Mouse (Mus musculus): ENCODE results near the gene Lrrc3b.

The Lrrc3b gene

DNA sequence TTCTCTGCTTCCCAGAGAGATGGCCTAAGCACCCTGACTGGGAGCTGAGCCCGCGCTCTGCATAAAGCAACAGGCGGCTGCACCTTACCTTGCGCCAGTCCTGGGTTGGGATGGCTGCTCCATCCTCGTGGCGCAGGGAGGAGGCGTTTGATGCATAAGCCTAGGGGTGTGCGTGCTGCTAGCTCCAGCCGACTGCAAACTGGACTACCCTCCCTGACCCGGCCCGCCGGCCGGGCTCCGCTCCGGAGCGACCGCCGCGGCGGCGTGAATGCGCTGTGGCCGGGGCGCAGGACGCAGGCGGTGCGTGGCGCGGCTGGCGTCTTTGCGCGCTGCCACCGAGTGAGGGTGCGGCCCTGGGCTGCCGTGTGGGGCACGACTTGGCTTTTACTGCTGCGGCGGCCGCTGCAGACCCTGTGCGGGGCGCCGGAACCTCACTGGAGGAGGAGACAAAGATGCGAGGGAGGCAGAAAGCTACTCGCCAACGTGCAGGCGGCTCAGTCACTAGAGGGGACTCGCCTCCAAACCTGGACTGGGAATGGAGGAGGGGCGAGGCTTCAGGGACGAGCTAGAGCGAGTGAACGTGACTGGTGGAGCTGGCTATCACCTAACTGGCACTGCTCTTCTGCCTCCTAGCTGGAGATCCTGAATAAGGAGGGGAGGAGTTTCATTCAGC, at the start of gene Lrrc3b:
Lrrc3b (minus strand) TSS at position 503 of the 673 bp plus-strand sequence.
- DNase-seq = peak; percentile 90

GRCm38 (mm10) chr14:15477668-15478067, 38.9 kb upstream of the Lrrc3b start:
- DNase-seq = no peak

GRCm38 (mm10) chr14:15438096-15438484, 697 bp downstream of the Lrrc3b start:
- DNase-seq = peak; percentile 61 to 65

DNA sequence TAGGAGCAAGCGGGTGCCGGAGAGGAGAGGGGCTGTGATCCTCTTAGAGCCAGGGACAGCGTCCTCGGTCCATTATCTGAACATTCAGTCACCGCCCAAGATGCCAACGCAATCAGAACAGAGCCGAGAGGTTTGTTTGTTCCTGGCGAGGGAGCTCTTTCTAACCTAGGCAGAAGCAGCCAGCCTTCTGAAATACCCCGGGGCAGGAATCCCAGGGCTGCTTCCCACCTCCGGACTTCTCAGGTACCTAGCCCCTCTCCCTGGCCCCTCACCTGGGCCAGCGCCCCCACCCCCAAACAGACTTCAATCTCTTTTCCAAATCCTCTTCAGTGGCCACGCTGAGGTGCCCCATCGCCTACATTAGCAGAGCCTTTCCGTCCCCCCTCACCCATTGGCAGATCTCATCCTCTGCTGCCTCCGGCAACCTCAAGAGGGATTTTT, 1.3 kb downstream of the Lrrc3b start:
- DNase-seq = peak; percentile 69 to 75

- no peak for DNase-seq
Observed at GRCm38 (mm10) chr14:15437046-15437445, 1.7 kb downstream of the Lrrc3b start.

DNA sequence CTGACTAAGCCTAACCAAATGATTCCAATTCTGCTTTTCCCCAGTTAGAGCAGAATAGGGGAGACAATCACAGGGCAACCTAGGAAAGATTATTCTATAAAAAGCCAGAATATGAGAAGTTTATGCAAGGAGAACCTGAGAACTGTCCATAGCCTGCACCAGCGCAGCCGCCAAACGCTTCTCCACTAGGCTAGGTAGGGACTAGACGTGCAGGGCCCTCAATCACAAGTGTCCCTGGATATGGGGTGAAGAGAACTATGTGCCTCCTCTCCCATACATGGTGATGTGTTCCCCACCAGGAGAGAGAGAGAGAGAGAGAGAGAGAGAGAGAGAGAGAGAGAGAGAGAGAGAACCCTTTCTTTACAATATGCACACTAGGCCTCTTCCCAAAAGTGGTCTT, 2.2 kb downstream of the Lrrc3b start:
- peak; percentile 26 to 29 for DNase-seq

- DNase-seq = no peak
Observed at GRCm38 (mm10) chr14:15432396-15432795, 6.4 kb downstream of the Lrrc3b start.

DNA sequence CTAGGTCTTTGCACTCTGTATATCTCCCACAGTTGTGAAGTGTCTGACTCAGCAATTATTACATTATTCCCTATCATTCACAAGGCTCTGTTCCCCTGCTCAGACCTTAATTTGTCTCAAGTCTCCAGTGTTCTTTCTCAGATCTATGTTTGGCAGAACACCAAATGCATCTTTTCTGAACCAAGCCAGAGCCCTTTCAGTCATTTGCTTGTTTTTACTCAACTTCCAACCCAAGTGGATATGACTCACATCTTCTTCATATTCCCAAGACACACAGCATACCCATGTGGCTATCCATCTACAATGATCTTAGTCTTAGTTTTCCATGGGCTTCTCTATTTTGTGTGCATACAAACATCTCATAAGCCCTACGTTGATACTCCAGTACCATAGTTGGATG, 17.2 kb downstream of the Lrrc3b start:
- no peak for DNase-seq

GRCm38 (mm10) chr14:15410686-15411534, 27.9 kb downstream of the Lrrc3b start:
- peak; percentile 33 to 50 for DNase-seq

DNA sequence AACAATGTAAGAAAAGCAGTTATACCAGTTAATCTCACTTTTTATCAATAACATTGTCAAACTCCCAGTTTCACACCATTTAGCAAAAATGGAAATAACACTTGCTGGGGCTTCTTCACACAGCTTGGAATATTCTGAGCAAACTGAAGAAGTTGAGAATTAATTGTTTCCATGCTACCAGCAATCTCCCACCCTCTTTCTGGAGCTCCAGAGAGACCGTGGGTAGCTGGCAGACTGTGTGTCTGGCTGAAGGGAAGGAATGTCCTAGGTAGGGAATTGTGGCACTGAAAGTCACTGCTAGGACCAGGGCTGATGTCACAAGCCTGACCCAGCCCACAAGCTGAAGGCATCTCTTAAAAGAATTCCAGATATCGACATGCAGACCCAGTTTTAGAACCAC, 53.3 kb downstream of the Lrrc3b start:
- no peak for DNase-seq

DNA sequence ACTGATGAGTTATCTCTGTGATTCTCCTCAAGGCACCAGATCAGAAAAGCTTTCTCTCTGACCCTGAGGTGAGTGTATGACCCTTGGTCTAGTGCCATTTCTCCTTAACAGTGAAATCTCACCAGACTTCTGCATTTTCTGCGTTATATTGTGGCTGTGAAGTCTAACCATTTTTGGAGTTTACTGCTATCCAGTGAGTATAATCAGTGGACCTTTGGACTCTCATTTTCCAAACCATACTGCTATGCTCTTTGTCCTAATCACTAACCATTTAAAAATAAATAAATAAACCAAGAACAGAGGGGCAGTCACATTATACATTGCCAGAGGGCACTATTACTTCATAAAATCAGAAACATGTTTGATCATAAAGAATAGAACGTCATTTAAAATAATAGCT, 53.8 kb downstream of the Lrrc3b start:
- no peak for DNase-seq

- no peak for DNase-seq
Observed at GRCm38 (mm10) chr14:15384532-15384931, 54.3 kb downstream of the Lrrc3b start.

DNA sequence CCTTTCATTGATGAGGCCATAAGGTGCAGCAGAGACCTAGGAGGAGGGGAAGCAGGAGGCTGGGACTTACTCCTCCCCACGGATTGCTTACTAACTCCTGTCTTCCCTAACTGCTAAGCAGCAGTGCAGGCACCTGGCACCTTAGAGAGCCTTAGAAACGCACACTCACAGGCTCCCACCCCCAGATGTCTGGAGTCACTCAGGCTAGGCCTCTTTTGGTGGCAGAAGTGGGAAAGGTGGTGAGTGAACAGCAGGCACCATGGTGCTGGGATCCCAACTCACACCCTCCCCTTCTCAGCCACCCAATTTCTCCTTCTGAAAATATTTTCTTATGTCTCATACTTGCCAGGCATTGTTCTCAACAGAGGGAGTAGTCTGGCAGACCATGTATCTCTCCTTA, 55.7 kb downstream of the Lrrc3b start:
- DNase-seq = no peak

DNA sequence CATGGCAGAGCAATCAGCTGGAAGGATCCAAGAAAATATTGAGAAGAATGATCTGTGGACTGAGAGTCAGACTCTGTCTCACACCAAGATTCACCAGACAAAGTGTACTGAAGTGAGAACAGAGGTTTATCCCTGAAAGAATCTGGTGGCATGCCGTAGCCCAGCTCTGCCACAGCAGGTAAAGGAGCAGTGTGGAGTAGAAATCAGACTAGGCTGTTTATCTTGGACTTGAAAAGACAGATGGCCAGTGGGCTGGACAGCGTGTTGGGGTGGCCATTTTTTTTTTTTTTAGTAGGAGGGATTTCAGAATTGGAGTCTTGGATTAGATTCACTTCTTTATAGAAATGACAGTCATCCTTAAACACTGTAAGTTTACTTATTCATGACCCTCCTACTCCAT, 61.4 kb downstream of the Lrrc3b start:
- no peak for DNase-seq

DNA sequence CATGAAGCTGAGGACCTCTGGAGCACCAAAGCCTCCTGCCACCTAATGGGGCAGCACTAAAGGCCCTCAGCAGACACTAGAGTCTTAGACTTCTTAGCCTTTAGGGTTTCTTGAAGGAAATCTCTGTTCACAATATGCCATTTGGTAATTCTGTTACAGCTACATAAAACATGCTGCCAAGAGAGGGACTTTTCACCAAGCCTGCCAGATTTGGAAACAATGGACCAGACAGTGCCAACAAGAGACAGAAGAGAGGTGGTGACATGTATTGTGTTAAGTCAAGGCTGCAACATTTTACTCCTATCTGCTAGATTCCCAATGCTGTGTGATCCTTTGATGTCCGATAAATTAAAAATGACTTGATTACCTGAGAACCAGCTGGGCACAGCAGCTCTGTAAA, 62.0 kb downstream of the Lrrc3b start:
- DNase-seq = no peak

- DNase-seq = no peak
Observed at GRCm38 (mm10) chr14:15374271-15374670, 64.5 kb downstream of the Lrrc3b start.

DNA sequence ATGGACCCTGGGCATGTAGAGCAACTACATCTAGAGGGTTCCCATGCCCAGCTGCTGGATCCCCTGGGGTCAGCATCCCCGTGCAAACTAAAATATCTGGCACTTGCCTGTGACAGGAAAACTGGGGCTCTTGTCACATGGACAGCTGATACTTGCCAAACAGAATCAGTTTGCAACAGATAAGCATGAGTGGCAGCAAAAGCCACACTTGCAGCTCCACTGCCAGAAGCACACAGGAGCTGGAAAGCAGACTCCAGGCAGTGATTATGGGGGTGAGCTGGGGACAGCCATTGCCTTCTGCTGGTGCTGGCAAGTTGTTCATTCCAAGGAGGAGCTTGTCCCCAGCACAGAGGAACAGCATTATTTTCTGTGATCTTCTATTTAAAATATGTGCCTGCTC, 65.8 kb downstream of the Lrrc3b start:
- DNase-seq = peak; percentile 64 to 65

- DNase-seq = peak in 1 of 2 experiments; percentile 24
Observed at GRCm38 (mm10) chr14:15365045-15365444, 73.7 kb downstream of the Lrrc3b start.

GRCm38 (mm10) chr14:15359893-15360292, 78.9 kb downstream of the Lrrc3b start:
- peak in 1 of 2 experiments; percentile 33 for DNase-seq

DNA sequence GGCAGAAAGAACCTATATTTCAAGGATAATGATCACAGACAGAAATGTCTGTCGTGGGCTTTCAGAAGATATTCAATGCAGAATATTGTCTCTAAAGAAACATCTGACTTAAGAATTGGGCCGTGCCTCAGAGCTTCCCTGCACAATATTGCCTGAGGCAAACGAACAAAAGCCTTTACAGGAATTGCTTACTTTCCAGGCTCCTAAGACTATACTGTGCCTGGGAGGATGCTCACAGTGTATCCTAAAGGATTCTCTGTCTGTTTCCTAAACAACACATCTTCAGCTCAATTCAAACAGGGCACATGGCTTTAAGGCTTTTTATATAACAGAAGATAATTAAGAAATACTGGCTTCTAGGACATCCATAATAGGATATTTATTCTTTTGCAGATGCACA, 79.7 kb downstream of the Lrrc3b start:
- DNase-seq = peak in 1 of 2 experiments; percentile 4

DNA sequence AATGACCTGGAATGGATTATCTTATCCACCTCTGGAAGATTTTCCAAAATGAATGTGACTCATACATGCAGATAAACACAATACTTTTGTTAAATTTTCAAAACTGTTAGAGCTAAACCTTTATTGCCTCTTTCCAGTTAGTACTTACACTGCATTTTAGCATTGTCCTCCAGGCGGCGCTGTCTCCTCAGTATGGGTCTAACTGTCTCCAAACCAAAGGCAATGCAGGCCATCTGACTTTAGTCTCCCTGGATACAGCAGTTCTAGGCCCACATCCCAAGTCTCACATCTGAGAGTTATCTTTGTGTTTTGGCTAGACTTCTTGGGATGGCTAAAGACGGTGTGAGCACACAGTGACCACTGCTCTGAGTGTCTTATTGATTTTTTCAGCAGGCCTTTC, 83.3 kb downstream of the Lrrc3b start:
- DNase-seq = peak; percentile 90 to 96

GRCm38 (mm10) chr14:15354299-15354698, 84.5 kb downstream of the Lrrc3b start:
- no peak for DNase-seq

DNA sequence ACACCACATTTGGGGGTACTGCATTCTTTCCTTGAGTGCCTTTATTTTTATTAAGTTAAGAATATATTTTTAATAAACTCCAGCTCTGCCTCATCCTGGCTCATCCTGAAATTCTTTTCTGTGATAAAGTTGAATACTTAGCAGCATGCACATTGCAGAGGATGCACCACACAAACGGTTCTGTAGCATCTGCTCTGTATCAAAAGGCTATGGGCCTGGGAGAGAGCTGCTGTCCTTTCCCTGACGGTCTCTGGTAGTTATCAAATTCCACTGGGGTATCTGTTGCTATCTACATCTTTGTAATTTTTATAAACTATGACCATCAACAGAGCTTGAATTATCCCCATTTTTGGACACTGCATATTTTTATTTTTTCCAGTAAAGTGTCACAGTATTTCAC, 105.7 kb downstream of the Lrrc3b start:
- no peak for DNase-seq

- no peak for DNase-seq
Observed at GRCm38 (mm10) chr14:15331370-15331769, 107.4 kb downstream of the Lrrc3b start.

All from cerebellum, postnatal 14 days (tissue).